ENCODE assay signal across 24 mouse cellular contexts in the genomic region with DNA sequence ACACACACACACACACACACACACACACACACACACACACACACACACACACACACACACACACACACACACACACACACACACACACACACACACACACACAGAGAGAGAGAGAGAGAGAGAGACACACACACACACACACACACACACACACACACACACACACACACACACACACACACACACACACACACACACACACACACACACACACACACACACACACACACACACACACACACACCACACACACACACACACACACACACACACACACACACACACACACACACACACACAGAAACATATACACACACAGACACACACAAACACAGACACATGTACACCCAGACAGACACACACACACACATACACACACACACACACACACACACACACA. TPM values are rescaled to one million over a fixed set of nuclear protein-coding genes. Genes with fewer than 3 reads are reported as not detected.
"Had no signal": no experiment of that assay in that cellular context is flagged by ENCODE, and none has a peak within 500 bp of the region (broad histone marks: within the 10 kb centered on the region; RNA-seq: fewer than 3 reads in every experiment).

No protein-coding gene starts in this region.

RNA-seq across cellular contexts. Expression of a gene that starts 24.5 kb away (rescaled TPM):
- total RNA-seq: layer of hippocampus, adult 18-20 months; layer of hippocampus, postnatal 14 days; left cerebral cortex, adult 8-10 months; left cerebral cortex, postnatal 14 days; left cerebral cortex, postnatal 4 days; megakaryocyte progenitor cell, adult 5-6 weeks; megakaryocyte-erythroid progenitor cell, adult 5-6 weeks; midbrain, postnatal 0 days had no signal
- polyA plus RNA-seq: inflammation-experienced regulatory T-cells, adult 6 months; intestine, embryonic 16.5 days; kidney, embryonic 16.5 days; limb, embryonic 12.5 days; limb, embryonic 15.5 days; liver, embryonic 11.5 days; liver, embryonic 14.5 days; liver, postnatal 0 days; lung, embryonic 15.5 days; midbrain, embryonic 11.5 days; midbrain, embryonic 14.5 days; midbrain, postnatal 0 days; neural tube, embryonic 11.5 days; neural tube, embryonic 14.5 days; stomach, embryonic 16.5 days; testis, adult 2 months; urinary bladder, adult 2 months had no signal
